ENCODE assay signal across 3 mouse cellular contexts in genomic region chr6:87764296-87764695, GRCm38 (mm10). TPM values are rescaled to one million over a fixed set of nuclear protein-coding genes. Genes with fewer than 3 reads are reported as not detected.
"Had no signal": no experiment of that assay in that cellular context is flagged by ENCODE, and none has a peak within 500 bp of the region (broad histone marks: within the 10 kb centered on the region; RNA-seq: fewer than 3 reads in every experiment).

No protein-coding gene starts in this region.

RNA-seq across cellular contexts. Expression of gene Gp9, which starts 13.6 kb away (rescaled TPM):
- polyA plus RNA-seq: midbrain, postnatal 0 days; testis, adult 2 months had no signal

RNA-seq across cellular contexts. Expression of gene Efcc1, which starts 33.6 kb away (rescaled TPM):
- polyA plus RNA-seq: macrophage had no signal
